Mouse (Mus musculus): ENCODE results near the gene Palld. TPM values are rescaled to one million over a fixed set of nuclear protein-coding genes. Genes with fewer than 3 reads are reported as not detected.

Palld gene
- total and polyA plus RNA-seq, 3 experiments = 0.87 to 7.1 (median 2.6) TPM

DNA sequence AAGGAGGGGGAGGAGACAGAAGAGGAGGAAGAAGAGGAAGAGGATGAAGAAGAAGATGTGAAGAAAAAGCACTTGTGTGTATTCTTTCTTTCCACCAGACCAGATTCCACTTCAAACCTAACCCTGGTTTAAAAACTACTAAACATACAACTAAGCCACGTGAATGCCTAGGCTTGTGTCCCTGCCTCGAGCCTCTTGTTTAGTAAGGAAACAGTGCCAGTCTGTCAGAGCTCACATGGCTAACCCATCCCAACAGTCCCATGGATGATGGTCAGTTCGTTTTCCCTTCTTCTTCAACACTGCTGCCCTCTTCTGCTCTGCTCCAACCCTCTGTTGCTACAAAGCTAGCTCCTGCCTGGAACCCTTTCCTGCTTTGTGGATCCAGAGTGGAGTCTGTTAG lies 316.7 kb downstream of the Palld start:
- TF ChIP-seq ZNF384 (IDR thresholded peaks at IDR 0.05; ENCODE audit: low read depth, low read length) (no peak), ETS1 (conservative IDR thresholded peaks at IDR 0.05; ENCODE audit: low read depth, low read length) (no peak), MAZ (IDR thresholded peaks at IDR 0.05; ENCODE audit: low read depth, low read length) (no peak), RAD21 (IDR thresholded peaks at IDR 0.05; ENCODE audit: low read depth, low read length) (no peak), NRF1 (IDR thresholded peaks at IDR 0.05; ENCODE audit: low read depth, low read length) (no peak), HCFC1 (IDR thresholded peaks at IDR 0.05; ENCODE audit: low read depth, low read length) (no peak), GABPA (IDR thresholded peaks at IDR 0.05; ENCODE audit: insufficient replicate concordance, low read depth, low read length) (no peak), CHD1 (IDR thresholded peaks at IDR 0.05; ENCODE audit: low read depth, low read length) (no peak), NELFE (IDR thresholded peaks at IDR 0.05; ENCODE audit: low read depth, low read length) (no peak), JUND (conservative IDR thresholded peaks at IDR 0.05; ENCODE audit: low read depth, low read length) (no peak), USF1 (IDR thresholded peaks at IDR 0.05; ENCODE audit: low read depth, low read length) (no peak), MXI1 (IDR thresholded peaks at IDR 0.05; ENCODE audit: low read depth, low read length) (no peak), CTCF (conservative IDR thresholded peaks at IDR 0.05 in 1 of 2, IDR thresholded peaks at IDR 0.05 in 1 of 2; ENCODE audit: low read depth in 2 of 2, low read length in 2 of 2) (no peak), MEF2A (IDR thresholded peaks at IDR 0.05; ENCODE audit: borderline replicate concordance, low read depth, low read length) (no peak), USF2 (conservative IDR thresholded peaks at IDR 0.05; ENCODE audit: low read depth, low read length) (no peak)
- Histone ChIP-seq H3K4me3 (replicated peaks in 1 of 3; ENCODE audit: low read depth in 2 of 3, low read length in 2 of 3, poor library complexity in 1 of 3) (no peak overlapping the region), H3K27ac (ENCODE audit: insufficient read depth, low read depth) (no peak overlapping the region), H3K27me3 (replicated peaks) (peaks cover 4% of the 10 kb centered on the region), H3K36me3 (replicated peaks in 1 of 2; ENCODE audit: control insufficient read depth in 1 of 2, insufficient read depth in 1 of 2, low read length in 1 of 2) (peaks cover 0 to 3% of the 10 kb centered on the region in 2 experiments), H3K4me2 (ENCODE audit: insufficient read depth, low read depth, poor library complexity, severe bottlenecking) (no peak overlapping the region), H3K79me2 (replicated peaks; ENCODE audit: control insufficient read depth, extremely low read depth, insufficient read depth, poor library complexity, severe bottlenecking) (peaks cover 11% of the 10 kb centered on the region), H3K9ac (ENCODE audit: insufficient read depth, low read depth) (no peak overlapping the region), H3K4me1 (ENCODE audit: control insufficient read depth in 1 of 2, insufficient read depth in 2 of 2) (peaks cover 16 to 21% of the 10 kb centered on the region in 2 experiments), H3K9me3 (replicated peaks; ENCODE audit: low read length) (no peaks in the 10 kb centered on the region)
- in situ Hi-C loops (cut with MboI; ENCODE audit: low pct_ligation_motif_present, low pct_unique_long_range_greater_than_20kb, low sequenced_read_pairs) = no loop called here
- no peak for DNase-seq (ENCODE audit: extremely low read depth)
- dilution Hi-C loops (cut with MboI; ENCODE audit: extremely low pct_ligation_motif_present, extremely low pct_unique_long_range_greater_than_20kb, low sequenced_read_pairs) = no loop called here

DNA sequence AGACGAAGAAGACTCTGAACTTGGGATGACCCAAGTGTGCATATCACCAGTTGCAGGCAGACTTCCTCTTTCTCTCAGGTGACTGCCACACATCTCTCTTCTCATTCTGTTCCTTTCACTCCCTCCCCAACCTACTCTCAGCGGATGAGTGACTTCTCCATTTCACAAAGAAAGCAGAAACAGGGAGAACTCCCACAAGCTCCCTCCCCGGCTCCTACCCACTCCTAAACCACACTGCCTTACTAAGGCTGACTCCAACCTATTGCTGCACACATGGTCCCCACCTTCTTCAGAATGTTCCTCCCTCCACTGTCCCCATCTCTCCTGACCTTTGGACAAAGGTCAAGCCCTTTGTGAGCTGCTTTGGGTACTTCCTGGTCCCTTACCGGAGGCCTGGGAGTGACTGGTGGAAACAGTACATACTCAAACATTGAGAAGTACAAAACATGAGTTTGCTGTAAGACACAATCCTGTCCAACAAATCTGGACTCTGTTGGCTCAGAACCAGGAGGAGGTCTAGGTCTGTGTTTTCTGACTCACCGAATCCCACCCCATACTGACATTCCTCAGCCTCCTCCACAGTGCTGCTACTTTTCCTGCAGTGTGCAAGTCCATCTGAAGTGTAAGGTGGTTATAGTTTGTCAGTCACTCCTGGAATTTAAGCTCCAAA lies 317.6 kb downstream of the Palld start:
- dilution Hi-C loops (cut with MboI; ENCODE audit: extremely low pct_ligation_motif_present, extremely low pct_unique_long_range_greater_than_20kb, low sequenced_read_pairs) (no loop called here), in situ Hi-C loops (cut with MboI; ENCODE audit: low pct_ligation_motif_present, low pct_unique_long_range_greater_than_20kb, low sequenced_read_pairs) (no loop called here)

More for the DNA sequence above, 317.6 kb downstream of the Palld start:
- TF ChIP-seq MAX (IDR thresholded peaks at IDR 0.05; ENCODE audit: low read length) (0 out of 2 replicates have a peak, but pooled peaks have one; percentile 22), IRF4 (IDR thresholded peaks at IDR 0.05; ENCODE audit: low read depth, low read length) (0 out of 2 replicates have a peak, but pooled peaks have one; percentile 11), E2F4 (IDR thresholded peaks at IDR 0.05; ENCODE audit: insufficient replicate concordance, low read depth, low read length) (no peak), RAD21 (IDR thresholded peaks at IDR 0.05; ENCODE audit: low read depth, low read length) (no peak), ETS1 (conservative IDR thresholded peaks at IDR 0.05; ENCODE audit: low read depth, low read length) (peak; percentile 33), ELF1 (IDR thresholded peaks at IDR 0.05; ENCODE audit: low read depth, low read length) (no peak), HCFC1 (IDR thresholded peaks at IDR 0.05; ENCODE audit: low read depth, low read length) (no peak), KAT2A (IDR thresholded peaks at IDR 0.05; ENCODE audit: insufficient replicate concordance, low read length) (no peak), SIN3A (IDR thresholded peaks at IDR 0.05; ENCODE audit: low read length) (no peak), ZC3H11A (IDR thresholded peaks at IDR 0.05; ENCODE audit: low read depth, low read length) (no peak), BHLHE40 (IDR thresholded peaks at IDR 0.05; ENCODE audit: low read depth, low read length) (peak; percentile 94), EP300 (IDR thresholded peaks at IDR 0.05; ENCODE audit: low read length) (peak; percentile 54; the same call in 1 of the 2 replicates), RCOR1 (conservative IDR thresholded peaks at IDR 0.05; ENCODE audit: low read depth, low read length) (0 out of 2 replicates have a peak, but pooled peaks have one; percentile 29)
- peaks cover 16 to 21% of the 10 kb centered on the region in 2 experiments for H3K4me1 ChIP-seq (ENCODE audit: control insufficient read depth in 1 of 2, insufficient read depth in 2 of 2)
- H3K9me3 ChIP-seq (replicated peaks; ENCODE audit: low read length) = no peaks in the 10 kb centered on the region
- H3K79me2 ChIP-seq (replicated peaks; ENCODE audit: control insufficient read depth, extremely low read depth, insufficient read depth, poor library complexity, severe bottlenecking) = peaks cover 9% of the 10 kb centered on the region
- H3K27me3 ChIP-seq (replicated peaks) = peaks cover 3% of the 10 kb centered on the region
- peaks cover 0 to 3% of the 10 kb centered on the region in 2 experiments for H3K36me3 ChIP-seq (replicated peaks in 1 of 2; ENCODE audit: control insufficient read depth in 1 of 2, insufficient read depth in 1 of 2, low read length in 1 of 2)
- H3K4me2 ChIP-seq (ENCODE audit: insufficient read depth, low read depth, poor library complexity, severe bottlenecking) = no peak overlapping the region
- H3K4me3 ChIP-seq (replicated peaks in 1 of 3; ENCODE audit: low read depth in 2 of 3, low read length in 2 of 3, poor library complexity in 1 of 3) = no peak overlapping the region
- no peak overlapping the region for H3K27ac ChIP-seq (ENCODE audit: insufficient read depth, low read depth)
- H3K9ac ChIP-seq (ENCODE audit: insufficient read depth, low read depth) = no peak overlapping the region
- peak; percentile 32 for DNase-seq (ENCODE audit: extremely low read depth)
